Mouse (Mus musculus) MN1 (cell line): ENCODE measurements around the gene Gm2381.
"Not testable (repeated sequence)": the region's sequence is repeated elsewhere in the genome, so short reads cannot be mapped to it uniquely, and the experiment has no call there.

ENCODE experiments used
- DNase-seq: peaks from one replicate; pipeline ENCODE4 v3.0.0-alpha.2; 2016; ENCODE audit warnings: low spot score

Gene Gm2381

DNA sequence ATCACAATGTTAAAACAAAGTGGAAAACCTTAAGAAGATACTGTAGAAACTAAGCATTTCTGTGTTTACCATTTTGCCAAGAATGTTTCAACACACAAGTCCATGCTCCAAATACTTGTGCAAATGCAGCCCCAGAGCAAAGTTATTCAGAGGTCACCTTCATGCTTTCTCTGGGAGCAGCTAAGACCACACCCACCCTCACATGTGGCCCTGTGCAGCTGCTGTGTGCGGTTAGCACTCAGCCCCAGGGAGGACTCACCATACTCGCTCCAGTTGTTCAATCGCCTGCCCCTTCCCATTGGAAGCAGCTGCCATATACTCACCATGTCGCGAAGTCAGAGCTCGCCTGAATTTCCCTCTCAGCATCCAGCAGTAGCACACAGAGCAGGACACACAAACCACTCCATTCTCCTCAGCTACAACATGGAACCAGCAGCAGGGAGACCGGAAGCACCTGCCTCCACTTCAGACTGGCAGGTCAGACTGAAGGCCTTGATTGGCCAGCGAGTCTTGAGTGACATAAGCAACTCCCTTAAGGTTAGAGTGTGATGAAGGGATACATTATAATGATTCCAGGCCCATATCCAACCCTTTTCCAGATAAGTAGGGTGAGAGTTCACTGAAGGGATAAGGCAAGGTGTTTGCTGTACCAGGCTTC lies at the start of gene Gm2381:
Gene Gm2381, minus strand, starts transcription at position 434 of the 658 bp plus-strand sequence.
- DNase-seq, result not testable (repeated sequence)

DNA sequence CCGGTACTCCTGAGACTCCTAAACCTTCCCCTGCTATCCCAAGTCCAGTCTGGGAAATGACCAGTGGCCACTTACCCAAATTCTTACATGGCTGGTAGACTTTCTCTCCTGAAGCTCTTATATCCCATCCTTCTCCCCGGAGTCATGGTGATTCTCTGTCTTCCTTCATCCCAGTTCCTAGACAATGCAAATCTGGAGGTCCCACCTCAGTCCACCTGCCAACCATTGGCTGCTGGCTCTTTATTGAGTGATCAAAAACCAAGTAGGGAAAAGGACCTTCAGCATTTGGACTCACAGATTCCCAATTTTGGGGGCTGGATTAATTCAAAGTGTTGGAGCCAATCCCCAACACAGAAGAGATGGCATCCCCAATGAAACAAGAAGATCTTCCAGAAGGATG lies 31.0 kb upstream of the Gm2381 start:
- not testable (repeated sequence) for DNase-seq

DNA sequence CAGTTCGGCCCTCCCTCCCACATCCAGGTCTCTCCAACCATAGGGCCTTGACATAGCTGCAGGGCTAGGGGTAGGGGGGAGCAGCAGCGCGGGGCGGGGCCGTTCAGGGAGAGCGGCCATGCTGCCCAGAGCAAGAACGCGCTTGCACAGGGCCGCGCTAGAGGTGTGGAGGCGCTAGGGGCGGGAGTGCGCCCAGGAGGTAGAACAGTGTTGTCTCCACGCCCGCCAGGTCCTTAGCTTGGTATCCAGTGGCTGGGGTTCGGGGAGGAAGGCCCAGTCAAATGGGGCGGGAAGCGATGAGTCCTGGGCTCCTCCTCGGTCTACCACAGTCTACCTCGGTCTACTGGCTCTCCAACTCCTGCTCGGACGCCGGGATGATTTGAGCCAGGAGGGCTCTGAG lies 11.1 kb upstream of the Gm2381 start:
- no peak for DNase-seq

DNA sequence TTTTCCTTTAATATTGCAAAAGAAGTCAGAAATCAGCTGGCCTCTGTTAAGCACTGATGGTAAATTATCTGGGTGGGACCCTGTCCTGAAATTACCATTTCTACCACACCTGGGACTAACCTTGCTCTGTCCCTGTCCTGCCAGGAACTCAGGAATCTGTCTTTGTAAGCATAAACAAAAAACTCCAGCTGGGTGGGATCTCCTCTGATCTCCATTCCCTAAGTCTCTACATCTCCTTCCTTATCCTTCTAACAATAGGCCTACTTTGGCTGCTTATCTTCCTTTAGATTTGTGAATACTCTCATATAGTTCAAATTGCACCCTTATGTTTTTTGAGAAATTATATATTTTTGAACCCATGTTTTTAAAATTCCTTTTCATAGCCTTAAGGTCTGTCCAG lies 28.7 kb downstream of the Gm2381 start:
- DNase-seq, result not testable (repeated sequence)

DNA sequence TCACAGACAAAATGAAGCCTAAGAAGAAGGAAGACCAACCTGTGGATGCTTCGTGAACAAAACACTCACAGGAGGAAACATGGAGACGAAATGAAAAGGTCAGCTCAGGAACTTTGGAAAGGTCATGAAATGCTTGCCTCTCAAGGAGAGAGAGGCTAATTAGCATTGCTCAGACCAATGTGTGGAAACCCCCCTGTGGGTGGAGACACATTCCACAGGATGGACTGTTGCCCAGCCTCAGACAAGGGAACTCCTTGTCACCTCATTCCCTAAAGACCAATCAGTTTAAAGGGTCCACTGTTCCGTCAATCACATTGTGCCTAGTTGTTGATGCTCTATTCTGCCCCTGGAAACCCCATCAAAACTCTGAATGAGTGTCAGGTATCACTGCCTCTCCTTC lies 34.8 kb downstream of the Gm2381 start:
- DNase-seq, result no peak

DNA sequence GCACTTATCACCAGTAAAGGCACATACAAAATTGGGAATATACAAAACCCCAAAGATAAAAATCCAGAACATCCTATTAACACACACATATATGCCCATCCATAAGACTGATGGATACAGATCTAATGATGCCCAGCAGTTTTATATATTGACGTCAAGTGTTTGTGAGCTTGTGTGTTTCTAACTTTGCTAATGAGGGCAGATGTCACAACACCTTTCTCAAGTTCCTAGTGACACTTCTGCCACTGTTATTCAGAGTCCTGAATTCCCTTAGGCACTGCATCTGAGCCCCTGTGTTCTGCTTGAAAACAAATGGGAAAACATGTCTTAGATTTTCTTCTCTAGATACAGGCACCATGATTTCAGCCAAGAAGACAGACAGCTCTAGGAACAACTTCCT lies 73.6 kb downstream of the Gm2381 start, which contains the start of gene Vmn2r62:
Gene Vmn2r62, minus strand, starts transcription at position 101 of the 400 bp plus-strand sequence.
- DNase-seq, result not testable (repeated sequence)
